Mouse (Mus musculus): ENCODE data around the gene Nup133.

Nup133 gene

GRCm38 (mm10) chr8:123847546-123847945, 101.5 kb downstream of the Nup133 start:
- DNase-seq (ENCODE audit: low read depth, low spot score), result no peak
